Mouse (Mus musculus): ENCODE data around the gene Anxa11. TPM values are rescaled to one million over a fixed set of nuclear protein-coding genes. Genes with fewer than 3 reads are reported as not detected.
"Not testable (repeated sequence)": the region's sequence is repeated elsewhere in the genome, so short reads cannot be mapped to it uniquely, and the experiment has no call there.

Gene Anxa11
- total RNA-seq, 2 experiments from 2014 or later: 32.7 to 34.8 TPM

DNA sequence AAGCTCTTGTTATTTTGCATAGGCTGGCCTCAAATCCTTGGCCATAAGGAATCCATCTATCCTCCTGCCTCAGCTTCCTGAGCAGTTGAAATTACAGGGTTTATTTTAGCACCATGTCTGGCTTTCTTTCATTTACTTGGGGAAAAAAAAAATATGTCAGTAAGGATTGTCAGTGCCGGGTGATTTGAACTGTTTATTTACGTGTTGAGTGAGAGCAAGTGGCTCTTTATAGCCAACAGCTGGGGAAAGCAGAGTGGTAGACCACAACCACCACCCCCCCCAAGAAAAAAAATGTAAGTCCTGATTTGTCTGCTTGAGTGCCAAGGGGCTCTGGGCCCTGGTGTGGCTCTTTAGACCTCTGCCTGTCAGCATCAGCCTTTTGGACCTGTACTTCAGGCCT is 21.8 kb downstream of the Anxa11 start:
- intact Hi-C loops (cut with DNase I): no loop called here
- DNase-seq (ENCODE audit: low spot score in 2 of 2): no peak

DNA sequence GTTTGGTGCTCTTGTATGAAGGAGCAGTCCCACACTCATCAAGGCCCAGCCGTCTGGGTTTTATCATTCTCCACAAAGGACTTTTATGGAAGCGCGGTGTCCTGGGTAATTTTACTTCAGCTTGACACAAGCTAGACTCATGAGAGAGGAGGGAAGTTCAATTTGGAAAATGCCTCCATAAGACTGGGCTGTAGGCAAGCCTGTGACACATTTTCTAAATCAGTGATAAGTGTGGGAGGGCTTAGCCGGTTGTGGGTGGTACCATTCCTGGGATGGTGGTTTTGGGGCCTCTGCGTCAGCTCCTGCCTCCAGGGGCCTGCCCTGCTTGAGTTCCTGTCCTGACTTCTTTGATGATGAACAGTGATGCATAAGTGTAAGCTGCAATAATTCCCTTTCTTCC is 23.3 kb downstream of the Anxa11 start:
- DNase-seq (ENCODE audit: low spot score in 2 of 2): no peak
- intact Hi-C loops (cut with DNase I): no loop called here

DNA sequence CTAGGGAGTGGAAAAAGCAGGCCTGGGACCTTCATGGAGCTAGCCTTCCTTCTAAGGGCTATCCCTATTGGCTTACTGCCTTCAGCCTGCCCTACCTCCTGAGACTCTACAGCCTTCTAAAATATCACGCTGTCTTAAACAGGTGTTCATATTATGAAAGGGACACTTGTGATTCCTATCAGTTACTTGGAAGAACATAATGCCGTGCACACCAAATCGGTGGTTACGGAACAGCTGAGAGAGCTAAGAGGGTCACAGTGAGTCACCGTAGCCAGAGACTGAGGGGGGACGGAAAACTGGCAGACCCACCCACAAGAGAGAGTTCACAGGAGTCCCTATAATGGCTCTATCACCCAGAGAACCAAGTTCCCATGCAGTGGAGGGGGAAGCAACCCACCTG is 24.4 kb downstream of the Anxa11 start:
- intact Hi-C loops (cut with DNase I): no loop called here

DNA sequence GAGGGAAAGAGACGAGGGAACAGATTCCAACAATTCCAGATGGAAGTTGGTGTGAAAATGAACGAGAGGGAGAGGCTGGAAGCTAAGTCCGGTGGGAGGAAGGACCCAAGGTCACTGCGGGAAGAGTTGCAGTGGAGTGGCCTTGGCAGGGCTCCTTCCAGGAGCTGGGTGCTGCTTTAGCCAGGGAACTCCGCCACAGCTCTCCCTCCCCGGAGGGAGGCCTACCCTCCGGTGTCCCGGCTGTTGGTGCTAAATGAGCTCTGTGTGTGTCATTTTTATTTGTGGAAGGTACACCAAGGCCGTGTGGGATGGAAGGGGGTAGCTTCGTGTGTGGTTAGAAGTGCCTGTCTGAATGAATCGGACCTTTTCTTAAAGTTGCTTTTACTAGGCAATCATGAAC is 24.9 kb downstream of the Anxa11 start:
- DNase-seq (ENCODE audit: low spot score in 2 of 2): no peak
- intact Hi-C loops (cut with DNase I): no loop called here

More for the DNA sequence above, 24.4 kb downstream of the Anxa11 start:
- DNase-seq (ENCODE audit: low spot score in 2 of 2): no peak

DNA sequence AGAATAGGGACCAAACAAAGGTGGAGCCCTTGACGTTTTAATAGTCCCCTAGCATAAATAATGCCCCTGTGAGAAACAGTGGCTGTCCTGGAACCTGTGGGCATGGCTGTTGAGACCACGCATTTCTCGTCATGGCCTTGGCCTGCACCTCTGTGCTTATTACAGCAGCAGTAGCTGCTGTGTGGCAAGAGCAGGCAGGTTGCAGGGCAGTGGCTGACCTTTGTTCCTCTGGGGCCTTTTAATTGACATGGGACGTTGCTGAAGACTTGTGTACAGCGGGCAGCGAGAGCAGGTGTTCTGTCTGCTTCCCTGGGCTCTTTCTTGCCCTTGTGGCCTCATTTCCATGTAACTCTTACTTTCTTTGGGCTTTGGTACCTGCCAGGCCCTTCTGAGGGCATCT is 25.9 kb downstream of the Anxa11 start:
- DNase-seq (ENCODE audit: low spot score in 2 of 2): no peak
- intact Hi-C loops (cut with DNase I): no loop called here

DNA sequence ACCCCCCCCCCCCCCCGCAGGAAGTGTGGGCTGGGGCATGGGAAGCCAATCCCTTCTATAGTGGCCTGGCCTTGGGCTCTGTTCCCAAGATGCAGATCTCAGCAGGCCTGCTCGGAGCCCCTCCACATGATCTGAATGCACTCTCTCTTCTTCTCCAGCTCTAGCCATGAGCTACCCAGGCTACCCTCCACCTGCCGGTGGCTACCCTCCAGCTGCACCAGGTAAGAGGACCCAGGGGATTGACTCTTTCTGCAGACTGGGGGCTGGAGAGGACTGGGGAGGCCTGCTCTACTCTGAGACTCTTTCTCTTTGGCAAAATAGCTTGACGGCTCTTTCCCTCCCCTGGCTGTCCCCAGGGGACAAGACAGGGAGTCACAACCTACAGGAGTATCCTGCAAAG is 26.8 kb downstream of the Anxa11 start:
- DNase-seq (ENCODE audit: low spot score in 2 of 2): no peak
- intact Hi-C loops (cut with DNase I): no loop called here

DNA sequence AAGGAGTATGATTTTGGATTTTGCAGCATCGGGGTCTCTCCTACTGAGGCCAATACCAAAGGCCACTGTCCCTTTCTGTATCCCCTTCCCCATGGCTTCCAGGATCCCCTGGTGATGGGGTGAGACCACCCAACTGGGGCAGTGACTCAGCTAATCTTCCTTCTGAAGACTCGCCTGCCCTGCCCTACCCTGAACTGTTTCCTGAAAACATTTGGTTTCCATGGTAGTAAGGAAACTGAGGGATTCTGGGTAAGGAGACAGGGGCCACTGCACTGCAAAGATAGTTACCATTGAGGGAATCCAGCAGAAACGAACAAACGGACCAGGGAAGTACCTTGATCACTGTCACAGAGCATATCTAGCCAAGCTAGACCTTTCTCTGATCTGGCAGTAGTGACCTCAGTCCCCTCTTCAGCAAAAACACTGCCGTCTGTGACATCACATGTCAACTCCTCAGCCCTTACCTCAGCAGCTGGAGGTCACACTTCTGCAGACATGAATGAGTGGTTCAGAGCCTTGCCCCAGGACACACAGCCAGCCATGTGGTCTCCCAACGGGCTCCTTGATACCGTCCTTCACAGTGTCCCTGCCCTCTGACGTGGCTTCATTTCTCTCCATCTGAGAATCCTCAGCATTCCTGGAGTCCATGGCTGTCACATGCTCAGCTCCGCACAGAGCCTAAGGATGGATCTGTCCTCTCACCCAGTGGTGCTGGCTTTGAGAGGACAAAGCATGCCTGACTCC is 27.4 kb downstream of the Anxa11 start:
- DNase-seq (ENCODE audit: low spot score in 2 of 2): no peak
- intact Hi-C loops (cut with DNase I): no loop called here

DNA sequence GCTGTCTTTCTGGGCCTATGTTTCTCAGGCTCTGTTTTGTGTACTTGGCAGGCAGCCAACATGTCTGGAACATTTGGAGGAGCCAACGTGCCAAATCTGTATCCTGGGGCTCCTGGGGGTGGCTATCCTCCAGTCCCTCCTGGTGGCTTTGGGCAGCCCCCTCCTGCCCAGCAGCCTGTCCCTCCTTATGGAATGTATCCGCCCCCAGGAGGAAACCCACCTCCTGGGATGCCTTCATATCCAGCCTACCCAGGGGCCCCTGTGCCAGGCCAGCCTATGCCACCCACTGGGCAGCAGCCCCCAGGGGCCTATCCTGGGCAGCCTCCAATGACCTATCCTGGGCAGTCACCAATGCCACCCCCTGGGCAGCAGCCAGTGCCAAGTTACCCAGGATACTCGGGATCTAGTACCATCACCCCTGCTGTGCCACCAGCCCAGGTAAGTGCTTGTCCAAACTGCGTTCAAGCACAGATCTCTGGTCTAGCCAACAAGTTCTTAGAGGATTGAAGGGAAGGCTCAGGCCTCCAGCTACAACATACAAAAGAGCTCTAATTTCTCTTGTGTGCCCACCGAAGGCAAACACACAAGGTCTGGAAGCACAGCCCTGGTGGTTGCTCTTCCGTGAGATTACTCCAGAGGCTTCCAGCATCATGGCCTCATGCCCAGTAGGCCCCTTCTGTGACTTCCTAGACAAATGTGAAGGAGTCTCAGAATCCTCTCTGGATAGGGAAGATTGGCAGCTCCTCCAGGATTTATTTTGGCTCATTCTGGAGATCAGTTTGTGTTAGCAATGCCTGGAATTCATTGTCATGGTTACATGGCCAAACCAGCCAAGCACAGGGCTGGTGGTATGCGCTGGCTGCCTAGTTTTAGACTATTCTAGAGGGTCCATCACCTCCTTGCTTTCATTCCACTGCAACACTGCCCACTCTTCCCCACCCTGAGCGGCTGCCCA is 30.8 kb downstream of the Anxa11 start:
- intact Hi-C loops (cut with DNase I): no loop called here
- peak in 1 of 2 experiments; percentile 46 for DNase-seq (ENCODE audit: low spot score in 2 of 2)

DNA sequence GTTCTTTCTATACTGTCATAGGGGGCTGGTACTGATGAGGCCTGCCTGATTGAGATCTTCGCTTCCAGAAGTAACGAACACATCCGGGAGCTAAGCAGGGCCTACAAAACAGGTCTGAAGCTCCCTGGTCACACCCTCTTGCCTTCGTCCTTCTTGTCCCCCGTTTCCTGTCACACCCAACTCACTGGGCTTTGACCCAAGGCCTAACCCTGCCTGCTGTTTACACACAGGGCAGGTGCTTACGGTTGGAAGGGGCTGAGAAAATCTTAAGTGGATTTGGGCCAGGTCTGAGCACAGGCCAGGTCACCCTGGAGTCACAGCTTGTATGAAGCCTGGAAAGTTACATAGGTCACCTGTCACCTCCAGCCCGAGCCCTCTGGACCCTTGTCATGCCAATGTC is 34.7 kb downstream of the Anxa11 start:
- intact Hi-C loops (cut with DNase I); DNase-seq (ENCODE audit: low spot score in 2 of 2): not testable (repeated sequence)

DNA sequence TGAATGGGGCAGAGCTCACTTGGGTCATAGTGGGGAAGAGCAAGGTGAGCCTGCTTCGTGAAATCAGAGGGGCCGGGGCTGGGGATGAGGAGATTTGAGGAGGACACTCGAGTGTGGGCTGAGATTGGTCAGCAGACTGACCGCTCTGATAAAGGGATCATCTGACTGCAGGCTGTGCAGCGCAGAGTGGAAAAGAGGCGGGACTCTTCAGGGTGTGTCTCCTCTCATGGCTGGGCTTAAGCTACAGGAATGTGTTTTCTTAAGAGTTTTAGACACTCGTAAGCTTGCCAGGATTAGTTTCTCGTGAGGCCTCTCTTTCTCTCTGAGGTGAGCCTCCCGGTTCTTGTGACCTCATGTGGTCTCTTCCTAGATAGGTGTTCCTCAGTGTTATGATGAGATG is 39.8 kb downstream of the Anxa11 start:
- DNase-seq (ENCODE audit: low spot score in 2 of 2); intact Hi-C loops (cut with DNase I): not testable (repeated sequence)

DNA sequence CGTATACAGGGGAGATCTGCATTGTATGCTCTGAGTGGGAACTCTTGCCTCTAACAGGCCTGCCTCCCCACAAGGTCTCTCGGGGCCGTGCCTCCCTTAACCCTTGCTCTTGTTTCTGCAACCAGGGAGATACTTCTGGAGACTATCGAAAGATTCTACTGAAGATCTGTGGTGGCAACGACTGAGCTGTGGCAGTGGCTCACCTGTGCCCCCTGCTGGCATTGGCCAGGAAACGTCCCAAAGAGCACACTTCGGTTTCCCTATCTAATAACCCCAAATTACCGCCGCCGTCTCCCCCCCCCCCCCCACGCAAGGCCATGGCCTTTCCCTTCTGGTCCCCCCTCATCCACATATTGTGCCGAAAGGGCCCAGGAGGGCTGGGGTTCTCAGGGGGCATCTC is 43.9 kb downstream of the Anxa11 start:
- DNase-seq (ENCODE audit: low spot score in 2 of 2); intact Hi-C loops (cut with DNase I): not testable (repeated sequence)

DNA sequence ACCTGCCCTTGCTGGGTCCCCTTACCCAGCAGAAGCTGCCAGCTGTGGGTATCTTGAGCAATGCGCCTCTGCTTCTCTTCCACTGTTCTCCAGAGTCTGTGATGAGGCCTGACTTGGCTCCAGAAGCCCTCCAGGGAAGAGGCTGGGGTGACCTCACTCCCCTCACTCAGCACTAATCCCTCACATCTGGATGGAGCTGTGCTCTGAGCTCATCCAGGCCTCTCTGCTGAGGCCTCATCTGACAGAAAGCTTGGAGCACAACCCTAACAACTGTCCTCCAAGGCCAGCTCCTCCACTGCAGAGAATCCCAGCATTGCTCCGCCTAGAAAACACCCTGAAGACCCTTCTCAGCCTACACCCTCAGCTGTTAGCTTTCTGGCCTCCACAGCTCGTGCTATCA is 52.6 kb downstream of the Anxa11 start:
- intact Hi-C loops (cut with DNase I); DNase-seq (ENCODE audit: low spot score in 2 of 2): not testable (repeated sequence)

DNA sequence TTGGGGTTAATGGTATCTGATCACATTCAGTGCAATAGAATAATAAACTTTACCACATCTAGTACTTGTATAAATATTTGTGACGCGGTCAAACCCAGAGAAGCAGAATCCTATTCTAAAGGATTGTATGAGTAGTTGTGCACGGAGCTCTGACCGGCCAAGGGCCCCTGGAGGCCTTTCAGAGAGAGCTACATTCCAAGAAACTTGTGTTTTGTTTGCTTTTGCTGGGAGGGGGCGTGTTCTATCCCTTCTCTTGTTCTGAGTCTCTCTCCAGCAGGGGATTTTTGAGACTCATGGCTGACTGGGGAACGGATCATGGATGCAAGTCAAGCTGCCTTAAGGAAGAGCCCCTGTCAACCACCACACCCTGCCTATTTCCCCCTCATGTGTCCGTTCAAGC is 53.7 kb downstream of the Anxa11 start:
- DNase-seq (ENCODE audit: low spot score in 2 of 2); intact Hi-C loops (cut with DNase I): not testable (repeated sequence)

DNA sequence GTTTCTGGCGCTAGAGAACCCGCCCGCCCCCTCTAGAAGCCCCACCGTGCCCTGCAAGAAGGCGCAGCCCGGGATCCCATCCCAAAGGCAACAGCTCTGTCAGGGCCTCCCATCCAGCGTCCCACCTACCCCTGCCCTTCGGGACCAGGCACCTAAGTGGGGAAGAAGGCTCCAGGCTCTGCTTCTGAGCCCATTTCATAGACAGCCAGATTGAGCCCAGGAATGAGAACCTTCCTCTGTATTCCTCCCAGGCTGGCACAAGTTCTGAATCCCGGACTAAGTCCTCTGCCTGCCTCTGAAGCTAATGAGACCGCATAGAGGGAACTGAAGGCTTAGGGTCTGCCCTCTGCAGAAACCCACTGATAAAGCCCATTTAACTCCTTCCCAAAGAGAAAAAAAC is 61.0 kb downstream of the Anxa11 start, which contains the start of gene Plac9a:
Plac9a (minus strand) TSS at position 101 of the 400 bp plus-strand sequence.
- DNase-seq (ENCODE audit: low spot score in 2 of 2); intact Hi-C loops (cut with DNase I): not testable (repeated sequence)

DNA sequence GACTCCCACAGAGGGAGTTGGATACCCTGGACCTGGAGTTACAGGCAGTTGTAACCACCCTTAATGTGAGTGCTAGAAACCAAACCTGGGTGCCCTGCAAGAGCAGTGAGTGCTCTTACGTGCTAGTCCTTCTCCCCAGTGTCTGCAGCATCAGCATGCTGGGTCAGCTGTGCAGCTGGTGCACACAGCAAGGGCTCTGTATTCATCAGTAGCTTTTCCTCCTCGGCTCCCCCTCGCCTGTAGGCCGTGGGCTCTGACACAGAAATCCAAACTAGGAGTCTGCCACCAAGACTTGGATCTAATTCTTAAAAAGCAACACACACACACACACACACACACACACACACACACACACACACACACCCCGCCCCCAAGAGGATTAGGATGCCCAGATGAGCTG is 63.3 kb downstream of the Anxa11 start:
- DNase-seq (ENCODE audit: low spot score in 2 of 2): peak; percentile 3

DNA sequence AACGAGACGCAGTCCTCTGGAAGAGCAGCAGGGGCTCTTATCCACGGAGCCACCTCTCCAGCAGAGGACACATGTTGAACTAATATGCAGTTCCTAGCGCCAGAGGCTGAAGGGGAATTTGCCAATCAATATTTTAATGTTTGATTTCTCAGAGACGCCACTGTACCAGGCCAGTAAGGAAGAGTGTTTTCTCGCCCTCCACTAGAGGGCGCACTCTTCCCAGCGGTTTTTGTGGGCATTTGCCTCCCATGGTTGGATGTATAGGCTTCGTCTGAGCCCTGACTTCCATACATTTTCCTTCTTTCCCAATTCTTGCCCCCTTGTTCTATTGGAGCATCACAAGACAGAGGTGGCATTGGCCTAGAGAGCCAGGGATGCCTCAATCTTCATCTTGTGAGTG is 65.3 kb downstream of the Anxa11 start:
- intact Hi-C loops (cut with DNase I); DNase-seq (ENCODE audit: low spot score in 2 of 2): not testable (repeated sequence)

More for the DNA sequence above, 63.3 kb downstream of the Anxa11 start:
- intact Hi-C loops (cut with DNase I): not testable (repeated sequence)

DNA sequence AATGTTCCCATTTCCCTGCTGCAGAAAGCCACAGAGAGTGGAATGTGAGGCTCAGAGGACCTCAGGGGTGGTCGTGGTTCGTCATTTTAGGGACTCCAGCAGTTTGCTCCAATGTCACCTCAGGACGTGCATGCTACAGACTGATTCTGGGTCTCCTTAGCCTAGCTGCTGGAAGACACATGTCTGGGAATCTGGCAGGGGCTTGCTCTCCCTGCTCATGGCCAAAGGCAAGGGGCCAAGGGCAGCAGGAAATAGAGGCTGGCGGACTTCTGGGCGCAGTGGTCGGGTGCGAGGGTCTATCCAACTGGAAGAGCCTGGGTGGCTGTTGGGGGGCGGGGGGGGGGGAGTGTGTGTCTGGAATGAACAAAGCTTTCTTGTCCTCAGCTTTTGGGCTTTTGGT is 67.0 kb downstream of the Anxa11 start:
- DNase-seq (ENCODE audit: low spot score in 2 of 2); intact Hi-C loops (cut with DNase I): not testable (repeated sequence)

DNA sequence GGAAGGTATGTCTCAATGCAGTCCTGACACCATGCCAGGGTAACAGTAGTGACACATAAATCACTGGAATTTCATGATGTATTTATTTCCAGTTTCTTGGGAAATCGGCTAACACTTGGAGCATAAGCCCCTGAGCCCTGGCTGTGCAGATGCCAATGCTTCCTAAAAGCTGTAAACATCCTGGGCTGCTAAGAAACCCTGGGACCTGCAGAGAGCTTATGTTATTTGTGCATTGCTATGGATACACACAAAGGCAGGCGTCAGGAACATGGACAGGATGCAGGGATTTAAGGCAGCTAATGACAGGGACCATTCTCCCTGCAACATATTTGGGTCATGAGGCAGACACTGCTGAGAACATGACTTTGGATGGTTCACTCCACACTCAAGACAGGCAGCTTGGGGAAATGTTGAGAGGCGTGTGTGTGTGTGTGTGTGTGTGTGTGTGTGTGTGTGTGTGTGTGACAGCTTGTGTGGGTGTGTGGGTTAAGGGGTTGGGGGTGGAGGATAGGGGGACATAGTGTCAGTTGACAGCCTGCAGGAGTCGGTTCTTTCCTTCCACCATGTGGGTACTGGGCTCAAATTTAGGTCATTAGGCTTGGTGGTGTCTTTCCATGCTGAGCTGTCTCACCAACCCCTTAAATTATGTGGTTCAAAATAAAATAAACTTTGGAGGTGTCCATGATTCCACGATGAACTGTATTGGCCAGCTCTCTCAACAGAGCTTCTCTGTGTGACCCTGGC is 76.6 kb downstream of the Anxa11 start:
- DNase-seq (ENCODE audit: low spot score in 2 of 2); intact Hi-C loops (cut with DNase I): not testable (repeated sequence)

DNA sequence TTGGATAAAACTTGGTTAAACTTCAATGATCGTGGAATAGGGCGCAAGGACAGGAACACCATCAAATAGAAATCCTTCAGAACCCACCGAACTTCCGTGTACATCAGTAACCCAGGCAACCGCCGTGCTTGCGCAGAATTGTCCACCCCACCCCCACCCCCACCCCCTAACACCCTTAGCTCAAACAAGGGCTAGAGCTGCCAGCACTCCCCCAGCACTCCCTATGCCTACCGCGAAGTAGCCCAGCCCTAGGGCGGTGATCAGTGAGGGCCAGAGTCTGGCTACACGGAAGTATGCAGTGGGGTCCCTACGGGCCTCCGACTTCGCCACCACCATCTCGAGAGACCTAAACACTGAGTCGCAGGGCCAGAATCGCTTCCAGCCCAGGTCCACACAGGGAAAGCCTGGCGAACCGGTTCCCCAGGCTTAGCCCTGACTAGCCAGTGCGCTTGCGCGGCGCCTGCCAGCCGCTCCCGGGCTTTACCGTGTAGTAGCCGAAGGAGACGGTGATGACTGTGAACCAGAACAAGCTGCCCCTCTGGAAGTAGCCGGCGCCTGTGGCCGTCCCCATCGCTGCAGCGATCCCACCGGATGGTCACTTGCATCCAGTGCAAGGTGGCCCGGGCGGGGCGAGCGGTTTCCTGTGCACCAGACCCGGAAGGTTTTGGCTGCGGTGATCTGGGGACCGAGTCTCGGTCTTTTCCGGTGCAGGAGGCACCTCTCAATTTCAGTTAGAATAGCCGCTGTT is 85.0 kb downstream of the Anxa11 start:
- DNase-seq (ENCODE audit: low spot score in 2 of 2); intact Hi-C loops (cut with DNase I): not testable (repeated sequence)
